Mouse (Mus musculus): ENCODE results near the gene Ifnlr1.

DNA sequence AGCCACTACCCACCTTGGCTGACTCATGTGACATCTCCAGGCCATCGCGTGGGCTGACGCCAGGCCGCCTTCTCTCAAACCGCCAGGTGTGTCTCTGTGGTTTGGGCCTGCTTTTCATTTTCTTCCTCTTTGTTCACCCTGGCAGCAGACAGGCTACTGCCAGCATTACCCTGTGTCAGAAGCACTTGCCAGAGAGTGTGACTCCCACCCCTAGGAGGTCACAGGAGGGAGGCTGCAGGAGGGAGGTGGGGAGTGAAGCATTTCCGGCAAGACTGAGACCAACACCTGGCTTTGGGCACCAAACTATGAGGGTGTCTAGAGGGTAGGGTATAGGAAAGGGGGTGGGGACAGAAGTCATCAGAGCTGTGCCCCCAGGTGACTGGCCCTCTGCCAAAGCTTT is 21.4 kb upstream of the Ifnlr1 start:
- TF ChIP-seq CTCF (IDR thresholded peaks at IDR 0.05; ENCODE audit: low read depth, low read length) (no peak), POLR2A (IDR thresholded peaks at IDR 0.05; ENCODE audit: insufficient read depth, low read length) (no peak), EP300 (IDR thresholded peaks at IDR 0.05; ENCODE audit: insufficient read depth, low read depth, low read length) (no peak)

All from ES-Bruce4 (cell line).